Comparison of ENCODE assay signal across 12 mouse cellular contexts in the genomic region with DNA sequence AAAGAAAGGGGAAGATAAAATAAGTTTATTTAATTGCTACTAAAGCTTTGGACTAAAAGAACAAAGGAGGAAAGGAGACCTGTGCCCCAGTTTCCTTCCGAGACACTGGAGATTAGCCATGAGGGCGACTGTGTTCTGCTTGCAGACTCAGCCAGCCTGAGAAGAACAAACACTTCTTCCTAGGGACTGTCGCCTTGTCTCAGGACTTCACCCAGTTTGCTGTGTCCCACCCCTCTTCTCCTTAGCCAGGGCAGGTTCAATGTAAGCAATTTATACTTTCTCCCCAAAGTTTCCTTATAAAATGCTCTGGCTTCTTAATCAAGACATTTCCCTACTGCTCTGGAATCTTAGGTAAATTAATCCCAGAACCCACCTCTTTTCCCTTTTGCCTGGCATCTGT.
"Had no signal": no experiment of that assay in that cellular context is flagged by ENCODE, and none has a peak within 500 bp of the region (broad histone marks: within the 10 kb centered on the region; RNA-seq: fewer than 3 reads in every experiment).

No protein-coding gene starts in this region.

- H3K27me3 ChIP-seq: liver, embryonic 15.5 days; megakaryocyte, embryonic 14.5 days; neural tube, embryonic 15.5 days had no signal

- H3K4me1 ChIP-seq: liver, embryonic 15.5 days; midbrain, embryonic 13.5 days; neural tube, embryonic 15.5 days had no signal

- H3K9ac ChIP-seq: liver, embryonic 15.5 days; midbrain, embryonic 13.5 days; neural tube, embryonic 15.5 days had no signal

- H3K27ac ChIP-seq: liver, embryonic 15.5 days; macrophage; midbrain, embryonic 13.5 days; neural tube, embryonic 15.5 days; stomach, postnatal 0 days had no signal

- H3K36me3 ChIP-seq: liver, embryonic 15.5 days; midbrain, embryonic 13.5 days; neural tube, embryonic 15.5 days had no signal

- H3K4me2 ChIP-seq: liver, embryonic 11.5 days; liver, embryonic 15.5 days; midbrain, embryonic 13.5 days; neural tube, embryonic 15.5 days had no signal

- ATAC-seq: intestine, postnatal 0 days; lung, postnatal 0 days; midbrain, embryonic 13.5 days had no signal

- DNase-seq: kidney, postnatal 25 days; layer of hippocampus, adult 9-11 months; layer of hippocampus, postnatal 36 days had no signal

- H3K4me3 ChIP-seq: liver, embryonic 15.5 days; megakaryocyte, embryonic 14.5 days; midbrain, embryonic 13.5 days; neural tube, embryonic 15.5 days had no signal

- H3K9me3 ChIP-seq: liver, embryonic 15.5 days; megakaryocyte, embryonic 14.5 days; midbrain, embryonic 13.5 days; neural tube, embryonic 15.5 days had no signal
